Mouse (Mus musculus) midbrain, postnatal 0 days (tissue): ENCODE results near the gene Rasgrp2. TPM values are rescaled to one million over a fixed set of nuclear protein-coding genes. Genes with fewer than 3 reads are reported as not detected.

Experiments
- ATAC-seq: fragments of 200-750 bp; cut with Nextera tagmentation; 2 replicates; pipeline ENCODE4 v1.8.0; 2017; ENCODE audit warnings: moderate number of reproducible peaks, mild to moderate bottlenecking, moderate TSS enrichment, moderate library complexity; ENCODE audit not compliant: low FRiP score
- DNase-seq: peaks from one replicate; pipeline ENCODE4 v3.0.0-alpha.2; 2015; ENCODE audit warnings: low spot score
- H3K27ac ChIP-seq: fragments of 300-500 bp; sonication (generic); 2 replicates; pipeline ENCODE4 v1.5.1; 2014; ENCODE audit warnings: low read depth, mild to moderate bottlenecking, low read length, mixed read lengths
- H3K27me3 ChIP-seq: fragments of 300-500 bp; sonication (generic); 2 replicates; pipeline ENCODE4 v1.6.1; 2014; ENCODE audit warnings: low read length, control low read depth, mixed read lengths; ENCODE audit not compliant: insufficient read depth
- H3K36me3 ChIP-seq: fragments of 300-500 bp; sonication (generic); 2 replicates; pipeline ENCODE4 v1.6.1; 2014; ENCODE audit warnings: low read length, control low read depth, mixed read lengths; ENCODE audit not compliant: insufficient read depth
- H3K4me1 ChIP-seq: fragments of 300-500 bp; sonication (generic); 2 replicates; pipeline ENCODE4 v1.6.1; 2014; ENCODE audit warnings: mild to moderate bottlenecking, control low read depth, antibody characterized with exemption, low read length, mixed read lengths; ENCODE audit not compliant: insufficient read depth
- H3K4me2 ChIP-seq: fragments of 300-500 bp; sonication (generic); 2 replicates; pipeline ENCODE4 v1.6.1; 2014; ENCODE audit warnings: low read depth, mild to moderate bottlenecking, low read length, mixed read lengths; ENCODE audit not compliant: poor library complexity, severe bottlenecking
- H3K4me3 ChIP-seq: fragments of 300-500 bp; sonication (generic); 2 replicates; pipeline ENCODE4 v1.5.1; 2014; ENCODE audit warnings: low read depth, mild to moderate bottlenecking, low read length, moderate library complexity
- H3K9ac ChIP-seq: fragments of 300-500 bp; sonication (generic); replicated peaks from 2 replicates; pipeline ENCODE4 v1.6.1; 2014; ENCODE audit warnings: mild to moderate bottlenecking, low read length, moderate library complexity, mixed read lengths; ENCODE audit not compliant: poor library complexity, severe bottlenecking
- H3K9me3 ChIP-seq: fragments of 300-500 bp; sonication (generic); 2 replicates; pipeline ENCODE4 v1.6.1; 2016; ENCODE audit warnings: low read length, control low read depth
- CTCF ChIP-seq: IDR thresholded peaks from 2 replicates; pipeline ENCODE4 v1.5.1; 2016; ENCODE audit warnings: antibody characterized with exemption, mild to moderate bottlenecking
- WGBS: fragments of 180-500 bp; shearing (Covaris S2); extraction: QIAGEN DNeasy Blood & Tissue Kit; methylation state at CpG from one replicate; pipeline ENCODE4 v1.1.7; 2014; 5-methylcytosine and 5-hydroxymethylcytosine counted together
- polyA plus RNA-seq: library from polyadenylated mRNA; unstranded; fragments of >200 nt; fragmentation: Nextera tagmentation; extraction: Ambion mirVana; gene quantifications from 2 replicates; pipeline ENCODE4 v1.2.1, GENCODE M21; 2015
- total RNA-seq: library from RNA; depleted of rRNA; stranded (reverse); fragments of >200 nt; gene quantifications from 2 replicates; pipeline ENCODE4 v1.2.3, GENCODE M21; 2014

Rasgrp2 gene
- total and polyA plus RNA-seq, 2 experiments from 2014 or later: 232 to 291 TPM

GRCm38 (mm10) chr19:6412798-6413197 is 13.7 kb downstream of the Rasgrp2 start:
- Histone ChIP-seq H3K27me3 (no peaks in the 10 kb centered on the region), H3K9ac (no peak overlapping the region), H3K4me1 (peaks cover 21% of the 10 kb centered on the region), H3K4me2 (no peak overlapping the region), H3K9me3 (no peaks in the 10 kb centered on the region), H3K27ac (no peak overlapping the region), H3K36me3 (peaks cover 24% of the 10 kb centered on the region), H3K4me3 (no peak overlapping the region)
- no peak for TF ChIP-seq CTCF
- DNase-seq (no peak), ATAC-seq (no peak)
- whole genome bisulfite sequencing: 76% methylated on average over 14 of the region's 14 CpGs

GRCm38 (mm10) chr19:6415454-6415853 is 16.3 kb downstream of the Rasgrp2 start:
- Histone ChIP-seq H3K36me3 (peaks cover 15% of the 10 kb centered on the region; the same call in 1 of the 2 replicates), H3K27ac (peak overlapping the region; percentile 93), H3K4me2 (no peak overlapping the region), H3K27me3 (no peaks in the 10 kb centered on the region), H3K9me3 (no peaks in the 10 kb centered on the region), H3K4me1 (peaks cover 23% of the 10 kb centered on the region), H3K9ac (peak overlapping the region; percentile 44; the same call in 1 of the 2 replicates), H3K4me3 (no peak overlapping the region)
- no peak for ATAC-seq
- TF ChIP-seq CTCF: no peak
- DNase-seq: no peak
- 24% methylated on average over 6 of the region's 6 CpGs for WGBS

- H3K27ac ChIP-seq: peak overlapping the region; percentile 93
- no peak for ATAC-seq
- H3K9me3 ChIP-seq: no peaks in the 10 kb centered on the region
- H3K27me3 ChIP-seq: no peaks in the 10 kb centered on the region
- WGBS: 3% methylated on average over 9 of the region's 9 CpGs
- H3K4me3 ChIP-seq: no peak overlapping the region
- H3K36me3 ChIP-seq: peaks cover 13% of the 10 kb centered on the region; the same call in 1 of the 2 replicates
- peak; percentile 84 for DNase-seq
- H3K4me1 ChIP-seq: peaks cover 31% of the 10 kb centered on the region
- H3K9ac ChIP-seq: peak overlapping the region; percentile 44; the same call in 1 of the 2 replicates
- no peak for TF ChIP-seq CTCF
- H3K4me2 ChIP-seq: peak overlapping the region; percentile 27; the same call in 1 of the 2 replicates
Measured at GRCm38 (mm10) chr19:6416124-6416770, 17.1 kb downstream of the Rasgrp2 start.

GRCm38 (mm10) chr19:6416894-6417761 is 18.0 kb downstream of the Rasgrp2 start:
- H3K9ac ChIP-seq: peak overlapping the region; percentile 20; the same call in 1 of the 2 replicates
- no peak overlapping the region for H3K4me3 ChIP-seq
- H3K4me1 ChIP-seq: peaks cover 37% of the 10 kb centered on the region
- peak overlapping the region; percentile 91; the same call in 1 of the 2 replicates for H3K4me2 ChIP-seq
- peak; percentile 24; the same call in 1 of the 2 replicates for TF ChIP-seq CTCF
- DNase-seq (no peak), ATAC-seq (no peak)
- peaks cover 13% of the 10 kb centered on the region; the same call in 1 of the 2 replicates for H3K36me3 ChIP-seq
- 50% methylated on average over 12 of the region's 12 CpGs for WGBS
- H3K9me3 ChIP-seq: no peaks in the 10 kb centered on the region
- no peaks in the 10 kb centered on the region for H3K27me3 ChIP-seq
- peak overlapping the region; percentile 93 for H3K27ac ChIP-seq

- TF ChIP-seq CTCF: peak; percentile 94
- Histone ChIP-seq H3K27ac (peak within 1 kb of the TSS; percentile 93), H3K27me3 (no peaks in the 10 kb centered on the region), H3K36me3 (peaks cover 7% of the 10 kb centered on the region; the same call in 1 of the 2 replicates), H3K4me2 (peak within 1 kb of the TSS; percentile 91), H3K4me3 (peak within 1 kb of the TSS; percentile 61), H3K9ac (peak within 1 kb of the TSS; percentile 88), H3K9me3 (no peaks in the 10 kb centered on the region), H3K4me1 (peaks cover 45% of the 10 kb centered on the region)
- ATAC-seq (peak; percentile 92), DNase-seq (peak; percentile 97)
- under 1% methylated on average over 45 of the region's 46 CpGs for WGBS
Measured at GRCm38 (mm10) chr19:6418233-6418879, 19.2 kb downstream of the Rasgrp2 start, which contains the start of gene Nrxn2. Gene Nrxn2, plus strand, starts transcription at chr19:6418731.
